Mouse (Mus musculus) kidney, postnatal 36 days (tissue): ENCODE data around the gene Fyn.
A peak's percentile ranks its signal among the peaks of the same experiment; 100 is the strongest.

Experiments used
- DNase-seq, 2 experiments: peaks; one replicate each; pipeline ENCODE4 v3.0.0; 2021 to 2022; ENCODE audit warnings: mixed read lengths in 2 of 2

Fyn gene

GRCm38 (mm10) chr10:39414068-39414467 is 45.4 kb downstream of the Fyn start:
- DNase-seq = no peak

GRCm38 (mm10) chr10:39415586-39415985 is 46.9 kb downstream of the Fyn start:
- peak in 1 of 2 experiments; percentile 19 for DNase-seq

GRCm38 (mm10) chr10:39417611-39418010 is 49.0 kb downstream of the Fyn start:
- peak in 1 of 2 experiments; percentile 14 for DNase-seq

GRCm38 (mm10) chr10:39418395-39418794 is 49.7 kb downstream of the Fyn start:
- DNase-seq = no peak

GRCm38 (mm10) chr10:39420842-39421617 is 52.4 kb downstream of the Fyn start:
- DNase-seq = peak; percentile 20 to 60

GRCm38 (mm10) chr10:39421772-39422171 is 53.1 kb downstream of the Fyn start:
- DNase-seq = no peak

- DNase-seq = no peak
These were observed 56.0 kb downstream of the Fyn start for GRCm38 (mm10) chr10:39424643-39425042.

- no peak for DNase-seq
These were observed 57.4 kb downstream of the Fyn start for GRCm38 (mm10) chr10:39426033-39426432.

GRCm38 (mm10) chr10:39426833-39427490 is 58.3 kb downstream of the Fyn start:
- DNase-seq = no peak

GRCm38 (mm10) chr10:39429661-39430060 is 61.0 kb downstream of the Fyn start:
- no peak for DNase-seq

GRCm38 (mm10) chr10:39430074-39430764 is 61.6 kb downstream of the Fyn start:
- DNase-seq = no peak

GRCm38 (mm10) chr10:39431265-39431664 is 62.6 kb downstream of the Fyn start:
- DNase-seq = no peak

GRCm38 (mm10) chr10:39432648-39433568 is 64.3 kb downstream of the Fyn start:
- DNase-seq = peak; percentile 36 to 55

- no peak for DNase-seq
These were observed 65.2 kb downstream of the Fyn start for GRCm38 (mm10) chr10:39433893-39434292.

GRCm38 (mm10) chr10:39434758-39435448 is 66.2 kb downstream of the Fyn start:
- DNase-seq = no peak

- DNase-seq = no peak
These were observed 70.2 kb downstream of the Fyn start for GRCm38 (mm10) chr10:39438905-39439304.

GRCm38 (mm10) chr10:39440506-39440905 is 71.9 kb downstream of the Fyn start:
- no peak for DNase-seq

GRCm38 (mm10) chr10:39441636-39442035 is 73.0 kb downstream of the Fyn start:
- no peak for DNase-seq

- no peak for DNase-seq
These were observed 74.5 kb downstream of the Fyn start for GRCm38 (mm10) chr10:39443122-39443521.

GRCm38 (mm10) chr10:39443947-39444346 is 75.3 kb downstream of the Fyn start:
- no peak for DNase-seq

GRCm38 (mm10) chr10:39445870-39446269 is 77.2 kb downstream of the Fyn start:
- DNase-seq = no peak

- DNase-seq = no peak
These were observed 78.1 kb downstream of the Fyn start for GRCm38 (mm10) chr10:39446706-39447105.
